Mouse (Mus musculus) liver, adult 10 weeks (tissue): ENCODE measurements around the gene Habp4. TPM values are rescaled to one million over a fixed set of nuclear protein-coding genes. Genes with fewer than 3 reads are reported as not detected.

ENCODE experiments used
- polyA plus RNA-seq: library from polyadenylated mRNA; stranded (reverse); fragments of 350-450 nt; fragmentation: Illumina TruSeq; extraction: RNeasy Lipid Tissue Mini Kit (QIAGEN cat#74804); gene quantifications from one replicate; pipeline ENCODE4 v1.2.3, GENCODE M21; 2014; ENCODE audit warnings: low read depth, low replicate concordance

Habp4 gene
- polyA plus RNA-seq: 35.7 TPM

GRCm38 (mm10) chr13:64161548-64161915, at the start of gene Habp4:
Gene Habp4, plus strand, starts transcription at chr13:64161824.

GRCm38 (mm10) chr13:64128858-64129615, 32.6 kb upstream of the Habp4 start, which contains the start of gene Slc35d2:
Gene Slc35d2, minus strand, starts transcription at chr13:64129368.

DNA sequence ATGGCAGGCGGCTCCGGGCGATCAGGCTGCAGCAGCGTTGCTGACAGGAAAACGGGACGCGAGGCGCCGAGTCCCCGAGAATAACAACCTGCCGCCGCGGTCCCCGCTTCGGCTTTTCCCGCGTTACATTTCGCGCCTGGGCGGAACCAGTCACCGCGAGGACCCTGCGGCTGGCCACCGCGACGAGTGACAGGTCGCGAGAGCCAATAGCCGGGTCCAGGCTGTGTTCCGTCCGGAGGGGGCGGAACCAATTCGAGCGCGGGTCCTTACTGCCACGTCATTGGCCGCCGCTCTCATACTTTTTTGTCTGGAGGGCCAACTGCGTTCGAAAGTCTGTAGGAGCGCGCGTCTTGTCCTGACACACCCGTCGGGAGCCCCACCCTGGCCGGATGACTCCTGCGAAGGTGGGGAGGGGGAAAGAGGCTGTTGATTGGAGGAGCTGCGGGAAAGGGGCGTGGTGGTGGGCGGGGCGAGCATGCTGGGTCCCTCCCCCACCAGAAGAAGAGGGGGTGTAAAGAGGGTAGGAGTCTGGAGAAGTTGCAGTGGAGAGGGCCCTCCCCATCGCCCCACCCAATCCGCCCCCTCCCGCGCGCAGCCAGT, 8.4 kb upstream of the Habp4 start, which contains the start of gene Zfp367:
Gene Zfp367, minus strand, starts transcription at position 120 of the 600 bp plus-strand sequence.

Other genes with a start within 250 kb of the Habp4 start
- gene Hsd17b3, start 72.6 kb upstream of the Habp4 start, polyA plus RNA-seq: not detected
- gene Slc35d2, start 32.5 kb upstream of the Habp4 start, polyA plus RNA-seq: 82.7 TPM
- 25.0 TPM for gene Zfp367, start 8.6 kb upstream of the Habp4 start, polyA plus RNA-seq
- gene Cdc14b, start 113.5 kb downstream of the Habp4 start, polyA plus RNA-seq: 32.3 TPM
- gene Aaed1, start 150.9 kb downstream of the Habp4 start, polyA plus RNA-seq: 108 TPM
- gene Ctsl, start 209.1 kb downstream of the Habp4 start, polyA plus RNA-seq: 447 TPM